Mouse (Mus musculus): Measurements from ENCODE around the gene Gpm6b. TPM values are rescaled to one million over a fixed set of nuclear protein-coding genes. Genes with fewer than 3 reads are reported as not detected.

Gene Gpm6b
- total RNA-seq, 2 experiments from 2014 or later = 3.9 to 5.7 TPM

GRCm38 (mm10) chrX:166293465-166293864 is 54.8 kb downstream of the Gpm6b start:
- DNase-seq = no peak
- intact Hi-C loops (cut with DNase I) = no loop called here

GRCm38 (mm10) chrX:166302791-166303190 is 64.1 kb downstream of the Gpm6b start:
- DNase-seq = no peak
- intact Hi-C loops (cut with DNase I) = no loop called here

GRCm38 (mm10) chrX:166304355-166304754 is 65.6 kb downstream of the Gpm6b start:
- DNase-seq = no peak
- intact Hi-C loops (cut with DNase I) = no loop called here

GRCm38 (mm10) chrX:166307437-166308222 is 68.9 kb downstream of the Gpm6b start:
- DNase-seq = no peak
- intact Hi-C loops (cut with DNase I) = no loop called here

- no peak for DNase-seq
- intact Hi-C loops (cut with DNase I) = no loop called here
These were observed 70.1 kb downstream of the Gpm6b start for GRCm38 (mm10) chrX:166308798-166309197.

- DNase-seq = no peak
- intact Hi-C loops (cut with DNase I) = no loop called here
These were observed 76.5 kb downstream of the Gpm6b start for GRCm38 (mm10) chrX:166315251-166315650.

- intact Hi-C loops (cut with DNase I) = no loop called here
- DNase-seq = no peak
These were observed 78.1 kb downstream of the Gpm6b start for GRCm38 (mm10) chrX:166316552-166317375.

GRCm38 (mm10) chrX:166317376-166317679 is 78.6 kb downstream of the Gpm6b start:
- intact Hi-C loops (cut with DNase I) = no loop called here
- no peak for DNase-seq

- intact Hi-C loops (cut with DNase I) = no loop called here
- no peak for DNase-seq
These were observed 84.5 kb downstream of the Gpm6b start for GRCm38 (mm10) chrX:166323226-166323625.

- intact Hi-C loops (cut with DNase I) = no loop called here
- no peak for DNase-seq
These were observed 88.9 kb downstream of the Gpm6b start for GRCm38 (mm10) chrX:166327621-166328020.

- intact Hi-C loops (cut with DNase I) = no loop called here
- no peak for DNase-seq
These were observed 89.6 kb downstream of the Gpm6b start for GRCm38 (mm10) chrX:166328219-166328901.

- DNase-seq = no peak
- intact Hi-C loops (cut with DNase I) = no loop called here
These were observed 90.3 kb downstream of the Gpm6b start for GRCm38 (mm10) chrX:166328904-166329451.

GRCm38 (mm10) chrX:166334516-166335136 is 95.9 kb downstream of the Gpm6b start:
- no peak for DNase-seq
- intact Hi-C loops (cut with DNase I) = no loop called here

GRCm38 (mm10) chrX:166338353-166338752 is 99.6 kb downstream of the Gpm6b start:
- DNase-seq = no peak
- intact Hi-C loops (cut with DNase I) = no loop called here

GRCm38 (mm10) chrX:166338784-166339520 is 100.2 kb downstream of the Gpm6b start:
- no peak for DNase-seq
- intact Hi-C loops (cut with DNase I) = no loop called here

- DNase-seq = no peak
- intact Hi-C loops (cut with DNase I) = loop anchor here (10.0 kb wide), 1 partner anchor 65 kb away; no protein-coding TSS in a partner anchor
These were observed 101.2 kb downstream of the Gpm6b start for GRCm38 (mm10) chrX:166339911-166340310.

GRCm38 (mm10) chrX:166341795-166342194 is 103.1 kb downstream of the Gpm6b start:
- no peak for DNase-seq
- intact Hi-C loops (cut with DNase I) = loop anchor here (10.0 kb wide), 1 partner anchor 63 kb away; no protein-coding TSS in a partner anchor

GRCm38 (mm10) chrX:166344228-166345015 is 105.7 kb downstream of the Gpm6b start:
- DNase-seq = no peak
- intact Hi-C loops (cut with DNase I) = loop anchor here (10.0 kb wide), 1 partner anchor 60 kb away; no protein-coding TSS in a partner anchor

GRCm38 (mm10) chrX:166348086-166348485 is 109.4 kb downstream of the Gpm6b start:
- intact Hi-C loops (cut with DNase I) = loop anchor here (10.0 kb wide), 1 partner anchor 57 kb away; no protein-coding TSS in a partner anchor
- no peak for DNase-seq

All from gastrocnemius, postnatal 36 days (tissue).